Comparison of ENCODE assay signal across 35 mouse cellular contexts in genomic region chr14:84266217-84266616, GRCm38 (mm10).
"Had no signal": no experiment of that assay in that cellular context is flagged by ENCODE, and none has a peak within 500 bp of the region (broad histone marks: within the 10 kb centered on the region; RNA-seq: fewer than 3 reads in every experiment).

No protein-coding gene starts in this region.

- H3K27ac ChIP-seq: heart, embryonic 10.5 days; heart, embryonic 13.5 days; heart, embryonic 15.5 days; hindbrain, embryonic 10.5 days; hindbrain, embryonic 12.5 days; hindbrain, embryonic 13.5 days; hindbrain, embryonic 14.5 days; hindbrain, embryonic 15.5 days; hindbrain, postnatal 0 days; intestine, embryonic 15.5 days; kidney, embryonic 15.5 days; kidney, postnatal 0 days; layer of hippocampus, adult 2 months had no signal

- H3K9ac ChIP-seq: heart, embryonic 12.5 days; heart, embryonic 13.5 days; heart, embryonic 15.5 days; hindbrain, embryonic 12.5 days; hindbrain, embryonic 13.5 days; hindbrain, embryonic 14.5 days; hindbrain, embryonic 15.5 days; intestine, embryonic 15.5 days; kidney, embryonic 15.5 days had no signal

- DNase-seq: heart, postnatal 10 days; heart, postnatal 14 days; heart, postnatal 36 days; heart, postnatal 4 days; kidney, adult 11 months; kidney, adult 18-20 months; kidney, adult 2 months; kidney, adult 8-10 months; kidney, adult 9 months; kidney, postnatal 10 days; kidney, postnatal 14 days; kidney, postnatal 25 days; kidney, postnatal 36 days; kidney, postnatal 4 days; layer of hippocampus, adult 9-11 months; layer of hippocampus, postnatal 36 days had no signal

- H3K4me1 ChIP-seq: heart, embryonic 10.5 days; heart, embryonic 12.5 days; heart, embryonic 13.5 days; heart, embryonic 15.5 days; hindbrain, embryonic 10.5 days; hindbrain, embryonic 12.5 days; hindbrain, embryonic 13.5 days; hindbrain, embryonic 15.5 days; intestine, embryonic 15.5 days; kidney, embryonic 15.5 days had no signal

- ATAC-seq: hindbrain, embryonic 16.5 days; hindbrain, postnatal 0 days; inflammation-experienced regulatory T-cells, adult 6 months; intestine, embryonic 15.5 days; intestine, embryonic 16.5 days; intestine, postnatal 0 days had no signal

- H3K9me3 ChIP-seq: heart, embryonic 10.5 days; heart, embryonic 12.5 days; heart, embryonic 13.5 days; heart, embryonic 15.5 days; hindbrain, embryonic 10.5 days; hindbrain, embryonic 12.5 days; hindbrain, embryonic 13.5 days; hindbrain, embryonic 15.5 days; intestine, embryonic 15.5 days; kidney, embryonic 15.5 days had no signal

- H3K27me3 ChIP-seq: heart, embryonic 12.5 days; heart, embryonic 13.5 days; heart, embryonic 15.5 days; hindbrain, embryonic 12.5 days; hindbrain, embryonic 13.5 days; hindbrain, embryonic 15.5 days; intestine, embryonic 15.5 days; kidney, embryonic 15.5 days had no signal

- H3K4me2 ChIP-seq: heart, embryonic 11.5 days; heart, embryonic 12.5 days; heart, embryonic 13.5 days; heart, embryonic 15.5 days; hindbrain, embryonic 12.5 days; hindbrain, embryonic 13.5 days; hindbrain, embryonic 14.5 days; hindbrain, embryonic 15.5 days; intestine, embryonic 15.5 days; kidney, embryonic 15.5 days had no signal

- H3K4me3 ChIP-seq: heart, embryonic 10.5 days; heart, embryonic 12.5 days; heart, embryonic 13.5 days; heart, embryonic 15.5 days; hindbrain, embryonic 10.5 days; hindbrain, embryonic 12.5 days; hindbrain, embryonic 13.5 days; hindbrain, embryonic 15.5 days; intestine, embryonic 15.5 days; kidney, embryonic 15.5 days; layer of hippocampus, adult 2 months had no signal

- H3K36me3 ChIP-seq: heart, embryonic 10.5 days; heart, embryonic 12.5 days; heart, embryonic 13.5 days; heart, embryonic 15.5 days; hindbrain, embryonic 10.5 days; hindbrain, embryonic 12.5 days; hindbrain, embryonic 13.5 days; hindbrain, embryonic 15.5 days; intestine, embryonic 15.5 days; kidney, embryonic 15.5 days had no signal
